Mouse (Mus musculus): ENCODE measurements around the gene Fam168b. TPM values are rescaled to one million over a fixed set of nuclear protein-coding genes. Genes with fewer than 3 reads are reported as not detected.

Fam168b gene
- polyA plus RNA-seq (2015; fragmentation: Nextera tagmentation; extraction: Ambion mirVana): 169 and 171 TPM in 2 replicates

DNA sequence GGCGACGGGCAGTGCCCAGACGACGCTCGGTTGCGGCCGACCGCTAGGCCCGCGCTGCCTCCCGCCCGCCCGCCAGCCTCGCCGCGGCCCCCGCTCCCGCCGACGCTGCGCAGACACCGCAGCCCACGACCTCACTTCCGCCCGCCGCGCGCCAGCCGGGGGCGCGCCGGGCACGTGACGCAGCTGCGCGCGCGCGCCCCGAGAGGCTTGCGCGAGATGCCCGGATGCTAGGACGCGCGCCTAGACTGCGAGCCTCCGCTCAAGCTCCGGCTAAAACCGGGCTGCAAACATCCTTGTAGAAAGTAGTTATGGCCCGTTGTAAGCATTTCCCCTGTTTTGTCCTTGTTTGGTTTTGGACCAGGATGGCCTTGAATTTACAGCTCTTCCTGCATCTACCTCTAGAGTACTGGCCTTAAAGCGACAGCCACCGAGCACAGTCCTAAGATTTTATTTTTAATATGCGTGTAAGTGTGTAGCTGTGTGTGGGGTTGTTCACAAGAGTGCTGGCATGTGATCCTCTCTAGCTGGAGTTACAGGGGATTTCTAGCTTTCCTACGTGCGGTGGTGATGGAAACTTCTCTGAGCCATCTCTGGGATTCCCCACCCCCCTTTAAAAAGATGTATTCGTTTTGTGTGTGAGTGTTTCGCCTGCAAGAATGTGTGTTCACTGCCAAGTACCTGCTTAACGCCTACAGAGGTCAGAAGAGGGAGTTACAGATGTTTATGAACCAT is at the start of gene Fam168b:
TSS of gene Fam168b (minus strand) at position 179 of the 732 bp plus-strand sequence.
- peaks cover 38% of the 10 kb centered on the region for H3K4me1 ChIP-seq
- 1% methylated on average over 50 of the region's 59 CpGs for WGBS
- H3K4me3 ChIP-seq: peak within 1 kb of the TSS; percentile 75
- H3K9me3 ChIP-seq: no peaks in the 10 kb centered on the region
- peak within 1 kb of the TSS; percentile 89 for H3K4me2 ChIP-seq (replicated peaks)
- no peaks in the 10 kb centered on the region for H3K27me3 ChIP-seq
- H3K9ac ChIP-seq (replicated peaks): peak within 1 kb of the TSS; percentile 88
- H3K36me3 ChIP-seq: no peaks in the 10 kb centered on the region
- peak; percentile 88 for ATAC-seq (replicated peaks)
- H3K27ac ChIP-seq (replicated peaks): peak within 1 kb of the TSS; percentile 98

DNA sequence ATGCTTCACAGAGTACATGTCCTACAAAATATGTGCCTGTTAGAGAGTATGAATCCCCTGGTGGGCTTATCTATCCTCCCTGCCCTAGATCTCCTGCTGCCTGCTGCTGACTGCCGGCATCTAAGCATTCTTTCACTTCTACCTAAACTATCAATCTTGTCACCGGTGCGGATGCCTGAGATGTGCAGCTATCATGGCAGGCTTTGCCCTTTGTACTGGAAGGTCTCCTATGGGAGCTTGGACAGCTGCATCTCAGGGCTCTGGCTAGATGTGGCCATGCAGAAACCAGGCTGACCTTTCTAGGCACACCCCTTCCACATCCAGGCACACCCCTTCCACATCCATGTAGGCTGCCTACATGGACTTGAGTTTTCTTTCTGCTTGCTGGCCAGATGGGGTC is 49.6 kb upstream of the Fam168b start:
- H3K4me2 ChIP-seq (replicated peaks): no peak overlapping the region
- no peak for ATAC-seq (replicated peaks)
- H3K9me3 ChIP-seq: no peaks in the 10 kb centered on the region
- H3K9ac ChIP-seq (replicated peaks): no peak overlapping the region
- no peaks in the 10 kb centered on the region for H3K27me3 ChIP-seq
- H3K4me1 ChIP-seq: no peaks in the 10 kb centered on the region
- H3K27ac ChIP-seq (replicated peaks): no peak overlapping the region
- no peaks in the 10 kb centered on the region for H3K36me3 ChIP-seq
- no peak overlapping the region for H3K4me3 ChIP-seq
- 89% methylated on average over 3 of the region's 3 CpGs for WGBS

DNA sequence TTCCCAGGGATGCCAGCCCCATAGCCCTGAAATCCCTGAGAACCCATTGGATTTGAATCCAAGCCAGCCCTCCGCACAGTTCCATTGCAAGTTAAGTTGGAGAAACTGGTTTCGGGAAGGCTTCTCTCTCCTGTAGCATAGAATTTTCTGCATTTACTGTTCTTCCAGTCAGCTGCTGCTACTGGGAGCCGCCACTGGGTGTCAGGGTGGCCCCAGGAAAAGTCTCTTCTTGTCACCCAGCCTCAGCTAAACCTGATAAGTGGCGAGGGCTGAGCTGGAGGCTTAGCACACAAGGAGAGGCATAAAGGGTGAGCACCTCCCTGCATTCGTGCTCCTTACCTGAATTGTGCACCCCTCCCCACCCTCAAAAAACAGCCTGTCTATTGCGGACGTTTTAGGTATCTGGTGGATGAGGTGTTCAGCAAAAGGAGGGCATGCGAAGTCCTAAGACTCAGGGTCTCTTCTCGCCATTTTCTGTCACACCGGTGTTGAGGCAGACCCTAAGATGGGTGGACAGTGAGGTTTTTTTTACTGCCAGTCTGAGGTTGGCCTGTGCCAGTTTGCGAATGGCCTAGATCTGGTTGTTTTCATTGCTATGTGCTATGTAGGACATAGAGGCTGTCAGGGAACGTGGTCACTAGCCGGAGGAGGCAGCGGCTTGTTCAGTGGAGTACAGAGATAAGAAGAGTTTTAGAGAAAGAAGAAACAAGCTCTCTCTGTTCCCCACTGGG is 48.9 kb upstream of the Fam168b start:
- Histone ChIP-seq H3K9ac (replicated peaks) (no peak overlapping the region), H3K4me1 (no peaks in the 10 kb centered on the region), H3K27ac (replicated peaks) (no peak overlapping the region), H3K4me2 (replicated peaks) (no peak overlapping the region), H3K9me3 (no peaks in the 10 kb centered on the region), H3K27me3 (no peaks in the 10 kb centered on the region), H3K36me3 (no peaks in the 10 kb centered on the region), H3K4me3 (no peak overlapping the region)
- ATAC-seq (replicated peaks): peak; percentile 93
- 58% methylated on average over 14 of the region's 14 CpGs for WGBS

DNA sequence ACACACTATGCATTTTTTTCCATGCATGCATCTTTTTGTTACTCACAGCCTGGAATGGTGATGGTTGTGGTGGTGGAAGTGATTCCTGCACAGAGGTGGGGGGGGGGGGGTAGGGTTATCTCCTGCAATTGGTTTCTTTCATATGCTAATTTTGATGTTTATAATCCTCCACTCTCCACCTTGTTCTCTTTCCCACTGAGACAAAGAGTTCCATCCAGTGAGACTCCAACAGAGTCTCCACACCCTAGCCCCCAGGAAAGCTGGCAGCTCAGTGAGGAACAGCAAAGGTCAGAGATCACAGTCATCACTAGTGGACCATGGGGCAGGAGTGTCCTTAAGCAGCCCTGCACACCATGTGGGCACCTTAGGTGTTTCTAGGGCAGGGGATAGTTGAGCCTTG is 40.9 kb upstream of the Fam168b start:
- no peak overlapping the region for H3K4me2 ChIP-seq (replicated peaks)
- H3K4me3 ChIP-seq: no peak overlapping the region
- H3K9ac ChIP-seq (replicated peaks): no peak overlapping the region
- H3K27me3 ChIP-seq: no peaks in the 10 kb centered on the region
- no peak overlapping the region for H3K27ac ChIP-seq (replicated peaks)
- peaks cover 8% of the 10 kb centered on the region; the same call in 1 of the 2 replicates for H3K36me3 ChIP-seq
- H3K9me3 ChIP-seq: no peaks in the 10 kb centered on the region
- H3K4me1 ChIP-seq: no peaks in the 10 kb centered on the region
- ATAC-seq (replicated peaks): no peak

- Histone ChIP-seq H3K4me2 (replicated peaks) (no peak overlapping the region), H3K27me3 (no peaks in the 10 kb centered on the region), H3K27ac (replicated peaks) (no peak overlapping the region), H3K9me3 (no peaks in the 10 kb centered on the region), H3K4me1 (no peaks in the 10 kb centered on the region), H3K4me3 (no peak overlapping the region), H3K36me3 (peaks cover 26% of the 10 kb centered on the region; the same call in 1 of the 2 replicates), H3K9ac (replicated peaks) (no peak overlapping the region)
- 86% methylated on average over 6 of the region's 6 CpGs for WGBS
- ATAC-seq (replicated peaks): no peak
Observed at GRCm38 (mm10) chr1:34879611-34880010, 36.7 kb upstream of the Fam168b start.

- Histone ChIP-seq H3K4me3 (no peak overlapping the region), H3K27me3 (no peaks in the 10 kb centered on the region), H3K36me3 (peaks cover 58% of the 10 kb centered on the region), H3K9ac (replicated peaks) (no peak overlapping the region), H3K27ac (replicated peaks) (no peak overlapping the region), H3K4me2 (replicated peaks) (no peak overlapping the region), H3K4me1 (no peaks in the 10 kb centered on the region), H3K9me3 (no peaks in the 10 kb centered on the region)
- no peak for ATAC-seq (replicated peaks)
- WGBS: 97% methylated on average over 5 of the region's 5 CpGs
Observed at GRCm38 (mm10) chr1:34873551-34873950, 30.7 kb upstream of the Fam168b start.

DNA sequence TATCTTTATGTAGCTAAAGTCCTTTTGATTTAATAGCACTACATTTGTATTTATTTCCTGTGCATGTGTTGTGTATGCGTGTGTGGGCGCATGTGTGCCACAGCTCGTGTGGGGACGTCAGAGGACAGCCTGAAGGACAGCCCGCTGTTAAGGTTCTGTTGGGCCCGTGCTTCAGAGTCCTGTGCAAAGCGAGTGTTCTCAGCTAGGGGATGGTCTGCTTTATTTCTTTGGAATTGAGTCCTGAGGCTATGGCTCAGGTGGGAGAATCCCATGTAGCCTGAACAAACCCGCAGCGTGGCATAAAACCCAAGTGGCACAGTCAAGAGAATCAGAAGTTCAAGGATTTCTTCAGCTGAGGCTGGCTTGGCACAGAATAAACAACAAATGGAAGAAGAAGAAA is 28.3 kb upstream of the Fam168b start:
- H3K4me3 ChIP-seq: no peak overlapping the region
- no peaks in the 10 kb centered on the region for H3K9me3 ChIP-seq
- no peaks in the 10 kb centered on the region for H3K4me1 ChIP-seq
- H3K4me2 ChIP-seq (replicated peaks): no peak overlapping the region
- H3K27me3 ChIP-seq: no peaks in the 10 kb centered on the region
- peaks cover 51% of the 10 kb centered on the region for H3K36me3 ChIP-seq
- no peak overlapping the region for H3K9ac ChIP-seq (replicated peaks)
- no peak for ATAC-seq (replicated peaks)
- 98% methylated on average over 9 of the region's 9 CpGs for WGBS
- no peak overlapping the region for H3K27ac ChIP-seq (replicated peaks)

DNA sequence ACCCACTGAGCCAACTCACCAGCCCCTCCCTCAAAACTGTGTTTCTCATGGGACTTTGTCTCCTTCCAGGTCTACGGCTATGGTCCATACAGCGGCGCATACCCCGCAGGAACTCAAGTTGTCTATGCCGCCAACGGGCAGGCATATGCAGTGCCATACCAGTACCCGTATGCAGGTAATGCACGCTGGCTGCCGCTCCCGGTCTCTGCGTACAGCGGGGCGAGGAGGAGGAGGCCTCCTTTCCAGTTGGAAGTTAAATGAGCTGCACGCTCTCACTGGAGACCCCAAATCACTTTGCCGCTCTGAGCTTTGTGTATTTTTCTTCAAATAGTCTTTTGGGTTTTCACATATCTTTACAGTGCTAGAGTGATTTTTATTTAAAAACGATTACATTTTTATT is 26.4 kb upstream of the Fam168b start:
- no peak for ATAC-seq (replicated peaks)
- H3K4me1 ChIP-seq: no peaks in the 10 kb centered on the region
- no peak overlapping the region for H3K27ac ChIP-seq (replicated peaks)
- 96% methylated on average over 16 of the region's 16 CpGs for WGBS
- no peaks in the 10 kb centered on the region for H3K27me3 ChIP-seq
- no peaks in the 10 kb centered on the region for H3K9me3 ChIP-seq
- H3K9ac ChIP-seq (replicated peaks): no peak overlapping the region
- no peak overlapping the region for H3K4me3 ChIP-seq
- H3K4me2 ChIP-seq (replicated peaks): no peak overlapping the region
- peaks cover 52% of the 10 kb centered on the region for H3K36me3 ChIP-seq

- Histone ChIP-seq H3K27me3 (no peaks in the 10 kb centered on the region), H3K27ac (replicated peaks) (no peak overlapping the region), H3K4me3 (no peak overlapping the region), H3K4me2 (replicated peaks) (no peak overlapping the region), H3K36me3 (peaks cover 57% of the 10 kb centered on the region), H3K4me1 (no peaks in the 10 kb centered on the region), H3K9ac (replicated peaks) (no peak overlapping the region), H3K9me3 (no peaks in the 10 kb centered on the region)
- ATAC-seq (replicated peaks): no peak
- WGBS: 90% methylated on average over 8 of the region's 8 CpGs
Observed at GRCm38 (mm10) chr1:34868391-34868790, 25.5 kb upstream of the Fam168b start.

DNA sequence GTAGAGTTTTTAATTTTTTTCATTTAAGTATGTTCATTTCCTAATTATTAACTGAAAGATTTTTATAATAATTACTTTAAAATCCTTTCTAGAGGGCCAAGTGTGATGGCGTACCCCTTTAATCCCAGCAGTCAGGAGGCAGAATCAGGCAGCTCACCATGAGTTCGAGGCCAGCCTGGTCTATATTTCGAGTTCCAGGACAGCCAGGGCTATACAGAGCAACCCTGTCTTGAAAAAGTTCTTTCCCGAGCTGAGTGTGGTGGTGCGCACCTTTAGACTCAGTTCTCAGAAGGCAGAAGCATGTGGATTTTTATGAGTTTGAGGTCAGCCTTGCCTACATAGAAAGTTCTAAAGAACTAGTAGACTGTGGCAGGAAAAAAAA is 24.7 kb upstream of the Fam168b start:
- H3K27me3 ChIP-seq: no peaks in the 10 kb centered on the region
- no peaks in the 10 kb centered on the region for H3K9me3 ChIP-seq
- no peak overlapping the region for H3K27ac ChIP-seq (replicated peaks)
- H3K4me1 ChIP-seq: no peaks in the 10 kb centered on the region
- no peak overlapping the region for H3K9ac ChIP-seq (replicated peaks)
- H3K36me3 ChIP-seq: peaks cover 61% of the 10 kb centered on the region
- WGBS: 93% methylated on average over 5 of the region's 5 CpGs
- no peak overlapping the region for H3K4me2 ChIP-seq (replicated peaks)
- no peak for ATAC-seq (replicated peaks)
- H3K4me3 ChIP-seq: no peak overlapping the region

GRCm38 (mm10) chr1:34866815-34867573 is 24.1 kb upstream of the Fam168b start:
- no peaks in the 10 kb centered on the region for H3K4me1 ChIP-seq
- no peak overlapping the region for H3K27ac ChIP-seq (replicated peaks)
- no peak overlapping the region for H3K4me2 ChIP-seq (replicated peaks)
- no peaks in the 10 kb centered on the region for H3K27me3 ChIP-seq
- no peak overlapping the region for H3K9ac ChIP-seq (replicated peaks)
- peaks cover 64% of the 10 kb centered on the region for H3K36me3 ChIP-seq
- ATAC-seq (replicated peaks): peak; percentile 49
- no peak overlapping the region for H3K4me3 ChIP-seq
- 50% methylated on average over 10 of the region's 10 CpGs for WGBS
- H3K9me3 ChIP-seq: no peaks in the 10 kb centered on the region

DNA sequence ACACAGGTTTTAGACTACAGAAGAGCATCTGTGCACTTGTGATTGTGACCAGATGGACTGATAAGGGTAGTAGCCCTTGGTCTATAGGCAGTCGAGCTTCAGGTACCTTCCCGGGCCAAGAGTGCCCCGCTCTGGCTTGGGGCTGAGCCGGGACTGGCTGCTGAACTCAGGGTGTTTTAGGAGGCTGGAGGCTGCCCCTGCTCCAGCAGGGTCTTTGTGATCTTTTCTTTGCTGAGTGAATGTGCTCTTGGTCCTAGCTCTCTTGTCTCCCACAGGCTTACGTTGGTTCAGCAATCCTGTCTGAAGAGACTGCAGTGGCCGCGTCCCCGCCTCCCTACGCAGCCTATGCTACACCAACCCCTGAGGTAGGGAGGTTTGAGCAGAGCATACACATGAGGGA is 23.0 kb upstream of the Fam168b start:
- no peak overlapping the region for H3K4me3 ChIP-seq
- no peaks in the 10 kb centered on the region for H3K4me1 ChIP-seq
- H3K27me3 ChIP-seq: no peaks in the 10 kb centered on the region
- no peak for ATAC-seq (replicated peaks)
- 83% methylated on average over 9 of the region's 9 CpGs for WGBS
- no peak overlapping the region for H3K27ac ChIP-seq (replicated peaks)
- H3K4me2 ChIP-seq (replicated peaks): no peak overlapping the region
- H3K9ac ChIP-seq (replicated peaks): no peak overlapping the region
- H3K9me3 ChIP-seq: no peaks in the 10 kb centered on the region
- peaks cover 53% of the 10 kb centered on the region for H3K36me3 ChIP-seq
